In the genomic region with DNA sequence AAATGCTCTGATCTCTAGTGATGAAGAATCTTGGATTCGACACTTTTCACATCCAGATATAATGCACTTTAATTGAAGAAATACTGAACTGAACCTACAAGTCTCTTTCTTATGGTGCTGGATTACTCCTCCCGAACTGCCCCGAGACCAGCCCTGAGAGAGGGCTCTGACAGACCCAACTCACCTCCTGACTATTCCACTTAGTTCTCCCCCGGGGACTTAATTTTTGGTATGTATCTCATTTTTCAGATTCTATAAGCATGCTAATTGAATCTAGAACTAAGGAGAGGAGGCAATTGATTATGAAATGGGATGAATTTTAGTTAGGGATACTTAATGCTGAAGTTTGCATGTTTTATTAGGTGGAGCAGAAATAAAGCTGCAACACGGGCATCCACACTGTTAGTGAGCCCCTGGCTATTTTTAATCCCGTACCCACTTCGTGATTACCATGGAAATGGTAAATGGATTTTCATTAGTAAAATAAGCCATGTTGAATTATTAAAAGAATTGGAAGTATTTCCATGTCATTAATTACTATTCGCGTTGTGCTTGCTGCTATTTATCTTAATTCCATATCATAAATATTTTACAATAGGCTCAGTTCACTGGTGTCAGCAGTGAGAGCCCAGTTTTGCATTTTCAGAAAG, we compare ENCODE assay signal across 14 mouse cellular contexts. TPM values are rescaled to one million over a fixed set of nuclear protein-coding genes. Genes with fewer than 3 reads are reported as not detected.
A peak's percentile ranks its signal among the peaks of the same experiment; 100 is the strongest.
DNase-seq lines count a peak whose midpoint lies in the region; ATAC-seq lines count a peak whose summit lies in the region.
"Had no signal": no experiment of that assay in that cellular context is flagged by ENCODE, and none has a peak within 500 bp of the region (broad histone marks: within the 10 kb centered on the region; RNA-seq: fewer than 3 reads in every experiment).

No protein-coding gene starts in this region.

- peak overlapping the region; percentile 63 for H3K9ac ChIP-seq in midbrain, embryonic 13.5 days (replicated peaks)
- H3K9ac ChIP-seq: liver, embryonic 14.5 days had no signal

- no peaks in the 10 kb centered on the region for H3K36me3 ChIP-seq in hindbrain, embryonic 10.5 days
- no peaks in the 10 kb centered on the region for H3K36me3 ChIP-seq in midbrain, embryonic 13.5 days

- peak; percentile 59 for ATAC-seq in midbrain, embryonic 13.5 days
- ATAC-seq: intestine, embryonic 16.5 days; Patski had no signal

- 76% methylated on average over 9 of the region's 9 CpGs for WGBS in hindbrain, embryonic 10.5 days
- WGBS in midbrain, embryonic 13.5 days: 47% methylated on average over 9 of the region's 9 CpGs

- H3K27me3 ChIP-seq in hindbrain, embryonic 10.5 days (ENCODE audit: insufficient read depth, poor library complexity, severe bottlenecking): no peaks in the 10 kb centered on the region
- no peaks in the 10 kb centered on the region for H3K27me3 ChIP-seq in midbrain, embryonic 13.5 days
- H3K27me3 ChIP-seq: CH12.LX had no signal

- H3K4me3 ChIP-seq in hindbrain, embryonic 10.5 days: peak overlapping the region; percentile 38
- H3K4me3 ChIP-seq in midbrain, embryonic 13.5 days (replicated peaks): peak overlapping the region; percentile 38

- H3K4me2 ChIP-seq in midbrain, embryonic 13.5 days (replicated peaks): peak overlapping the region; percentile 54

- H3K27ac ChIP-seq in hindbrain, embryonic 10.5 days: 0 out of 2 replicates have a peak overlapping the region, but pooled peaks have one; percentile 82
- H3K27ac ChIP-seq in midbrain, embryonic 13.5 days: peak overlapping the region; percentile 96
- H3K27ac ChIP-seq: liver, embryonic 14.5 days had no signal

- H3K4me1 ChIP-seq in hindbrain, embryonic 10.5 days (replicated peaks): peaks cover 10% of the 10 kb centered on the region
- H3K4me1 ChIP-seq in midbrain, embryonic 13.5 days (replicated peaks): peaks cover 16% of the 10 kb centered on the region

- DNase-seq in brain, adult 2 months (ENCODE audit: low read depth, low spot score): peak; percentile 52
- peak; percentile 20 for DNase-seq in cerebellum, adult 9-11 months
- no peak for DNase-seq in hindbrain, embryonic 10.5 days (ENCODE audit: low spot score)
- no peak for DNase-seq in kidney, postnatal 36 days
- DNase-seq in layer of hippocampus, adult 8-10 months (ENCODE audit: low spot score in 2 of 2): no peak
- DNase-seq in layer of hippocampus, postnatal 10 days (ENCODE audit: low spot score in 2 of 2): no peak
- DNase-seq in ovary, postnatal 36 days (ENCODE audit: low spot score): no peak
- DNase-seq: thymus, adult 18-20 months had no signal

- H3K9me3 ChIP-seq in hindbrain, embryonic 10.5 days: no peaks in the 10 kb centered on the region
- H3K9me3 ChIP-seq in midbrain, embryonic 13.5 days: no peaks in the 10 kb centered on the region

RNA-seq across cellular contexts. Expression of gene Nyap2, which starts 1.0 kb away (rescaled TPM):
- polyA plus RNA-seq in hindbrain, embryonic 10.5 days (2016; fragmentation: Nextera tagmentation; extraction: Ambion mirVana): 0.47 and 2.2 TPM in 2 replicates
- 6.8 and 7.1 TPM in 2 replicates for polyA plus RNA-seq in midbrain, embryonic 13.5 days (2015; fragmentation: Nextera tagmentation; extraction: Ambion mirVana)
- total RNA-seq in layer of hippocampus, adult 8-10 months (2022): 10 to 100 TPM; 18.9 to 21.3 (median 20.1) TPM
- 10 to 100 TPM; 36.1 to 36.5 TPM for total RNA-seq in layer of hippocampus, postnatal 10 days (2021)
- total RNA-seq: CH12.LX had no signal
- polyA plus RNA-seq: heart, postnatal 0 days; liver, embryonic 14.5 days; Patski had no signal

Comparison
In these comparisons a context has a peak if more than half of its experiments do, and no peak if none do; other contexts are left out.
1. DNase-seq: peak in brain, adult 2 months (single experiment) and cerebellum, adult 9-11 months (single experiment); none in hindbrain, embryonic 10.5 days (single experiment), kidney, postnatal 36 days (0 of 2), layer of hippocampus, adult 8-10 months (0 of 2), layer of hippocampus, postnatal 10 days (0 of 2) and ovary, postnatal 36 days (single experiment).